In the genomic region with DNA sequence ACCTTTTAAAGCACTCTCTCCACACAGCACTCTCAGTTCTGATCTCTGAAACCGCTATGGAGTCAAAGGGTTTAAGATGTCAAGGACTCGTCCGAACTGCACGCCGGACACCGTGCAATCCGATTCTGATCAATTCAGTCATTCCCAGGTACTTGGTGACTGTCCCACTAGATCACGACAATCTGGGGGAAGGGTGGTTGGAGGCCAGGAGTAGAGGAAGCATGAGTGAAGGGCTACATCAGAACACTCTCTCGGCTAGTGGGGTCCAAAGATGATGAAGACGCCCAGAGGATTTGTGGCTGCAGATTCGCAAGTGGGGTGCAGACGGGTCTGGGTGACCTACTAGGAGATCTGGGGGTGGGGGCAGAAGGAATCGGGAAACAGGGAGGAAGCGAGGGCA, we compare ENCODE assay signal across 8 mouse cellular contexts. TPM values are rescaled to one million over a fixed set of nuclear protein-coding genes. Genes with fewer than 3 reads are reported as not detected.
A peak's percentile ranks its signal among the peaks of the same experiment; 100 is the strongest.
DNase-seq lines count a peak whose midpoint lies in the region; ATAC-seq and TF ChIP-seq lines count a peak whose summit lies in the region.

No protein-coding gene starts in this region.

- H3K4me2 ChIP-seq in intestine, embryonic 15.5 days (replicated peaks): peak overlapping the region; percentile 97
- peak overlapping the region; percentile 89 for H3K4me2 ChIP-seq in neural tube, embryonic 13.5 days

- no peak for DNase-seq in testis, postnatal 10 days (ENCODE audit: low spot score)
- DNase-seq in yolk sac, embryonic 10.5 days (ENCODE audit: low spot score): no peak

- H3K27ac ChIP-seq in testis, adult 2 months (ENCODE audit: control insufficient read depth, insufficient read depth, low read depth, low read length): peak overlapping the region; percentile 85; the same call in 1 of the 2 replicates
- H3K27ac ChIP-seq in intestine, embryonic 15.5 days: no peak overlapping the region
- peak overlapping the region; percentile 84 for H3K27ac ChIP-seq in neural tube, embryonic 13.5 days (replicated peaks)

- H3K36me3 ChIP-seq in erythroblast, embryonic 14.5 days (ENCODE audit: control insufficient read depth): no peaks in the 10 kb centered on the region
- H3K36me3 ChIP-seq in testis, adult 2 months (ENCODE audit: control insufficient read depth, insufficient read depth, low read length): no peaks in the 10 kb centered on the region
- H3K36me3 ChIP-seq in intestine, embryonic 15.5 days: no peaks in the 10 kb centered on the region
- no peaks in the 10 kb centered on the region for H3K36me3 ChIP-seq in neural tube, embryonic 13.5 days

- H3K4me1 ChIP-seq in erythroblast, embryonic 14.5 days (ENCODE audit: control insufficient read depth): peaks cover 7% of the 10 kb centered on the region
- peaks cover 15% of the 10 kb centered on the region for H3K4me1 ChIP-seq in testis, adult 2 months (ENCODE audit: control insufficient read depth, insufficient read depth, low read length)
- no peaks in the 10 kb centered on the region; the same call in 1 of the 2 replicates for H3K4me1 ChIP-seq in intestine, embryonic 15.5 days (replicated peaks)
- peaks cover 33% of the 10 kb centered on the region for H3K4me1 ChIP-seq in neural tube, embryonic 13.5 days (replicated peaks)

- H3K4me3 ChIP-seq in erythroblast, embryonic 14.5 days (replicated peaks): peak overlapping the region; percentile 51
- peak overlapping the region; percentile 96 for H3K4me3 ChIP-seq in testis, adult 2 months (ENCODE audit: control insufficient read depth, low read depth, low read length)
- H3K4me3 ChIP-seq in intestine, embryonic 15.5 days (replicated peaks): peak overlapping the region; percentile 71
- peak overlapping the region; percentile 81 for H3K4me3 ChIP-seq in neural tube, embryonic 13.5 days

- no peak for ATAC-seq in erythroblast, adult 5-6 weeks (replicated peaks; ENCODE audit: low FRiP score, poor library complexity, severe bottlenecking)
- no peak for ATAC-seq in intestine, embryonic 15.5 days
- no peak for ATAC-seq in neural tube, embryonic 13.5 days (ENCODE audit: low read depth)
- ATAC-seq in activated CD4-positive, CD25-positive, alpha-beta regulatory T cell, adult 4 months: no peak

- WGBS in intestine, embryonic 15.5 days: 12% methylated on average over 14 of the region's 14 CpGs
- 12% methylated on average over 14 of the region's 14 CpGs for WGBS in neural tube, embryonic 13.5 days

- peaks cover 56% of the 10 kb centered on the region for H3K27me3 ChIP-seq in erythroblast, embryonic 14.5 days (ENCODE audit: control insufficient read depth)
- H3K27me3 ChIP-seq in testis, adult 2 months (ENCODE audit: control insufficient read depth, insufficient read depth, low read length): no peaks in the 10 kb centered on the region
- no peaks in the 10 kb centered on the region for H3K27me3 ChIP-seq in intestine, embryonic 15.5 days (replicated peaks)
- peaks cover 4% of the 10 kb centered on the region; the same call in 1 of the 2 replicates for H3K27me3 ChIP-seq in neural tube, embryonic 13.5 days

- no peaks in the 10 kb centered on the region for H3K9me3 ChIP-seq in erythroblast, embryonic 14.5 days (ENCODE audit: control insufficient read depth, low read length)
- H3K9me3 ChIP-seq in intestine, embryonic 15.5 days: no peaks in the 10 kb centered on the region
- H3K9me3 ChIP-seq in neural tube, embryonic 13.5 days: no peaks in the 10 kb centered on the region

- no peak for TF ChIP-seq CTCF in testis, adult 2 months (IDR thresholded peaks at IDR 0.05; ENCODE audit: control insufficient read depth, insufficient read depth, insufficient replicate concordance, low read depth, low read length)

- peak overlapping the region; percentile 78 for H3K9ac ChIP-seq in intestine, embryonic 15.5 days
- peak overlapping the region; percentile 85 for H3K9ac ChIP-seq in neural tube, embryonic 13.5 days

- no peak for TF ChIP-seq POLR2A in testis, adult 2 months (IDR thresholded peaks at IDR 0.05; ENCODE audit: control insufficient read depth, low read depth, low read length)

RNA-seq across cellular contexts. Expression of gene Kctd12, which starts 1.5 kb away (rescaled TPM):
- polyA plus RNA-seq in erythroblast, embryonic 14.5 days (2012): 0.03 and 0.04 TPM in 2 replicates
- total RNA-seq in erythroblast, adult 5-6 weeks (2015; ENCODE audit: low replicate concordance): 40.2 and 87.6 TPM in 2 replicates
- 21.2 and 30.0 TPM in 2 replicates for total RNA-seq in erythroblast, adult 5-6 weeks (2017; ENCODE audit: low replicate concordance)
- 4.7 and 5.8 TPM in 2 replicates for polyA plus RNA-seq in testis, adult 2 months (2012; rRNA removed)
- polyA plus RNA-seq in intestine, embryonic 15.5 days (2015; fragmentation: Nextera tagmentation; extraction: Ambion mirVana): 10.2 and 11.9 TPM in 2 replicates
- 10.8 and 11.1 TPM in 2 replicates for polyA plus RNA-seq in neural tube, embryonic 13.5 days (2015; fragmentation: Nextera tagmentation; extraction: Ambion mirVana)
- polyA plus RNA-seq in activated CD4-positive, CD25-positive, alpha-beta regulatory T cell, adult 4 months (2017; shearing (Covaris generic)): 1 to 10 TPM; 1.3 to 1.6 TPM
